Mouse (Mus musculus) bone marrow, adult 2 months (tissue): ENCODE data around the gene Fam71a. TPM values are rescaled to one million over a fixed set of nuclear protein-coding genes. Genes with fewer than 3 reads are reported as not detected.

ENCODE experiments used
- H3K27ac ChIP-seq: fragments of 200-500 bp; 2 replicates; pipeline ENCODE4 v1.5.1; 2012; ENCODE audit warnings: low read depth, mild to moderate bottlenecking, control low read depth, inconsistent platforms, low read length; ENCODE audit not compliant: control insufficient read depth, poor library complexity, insufficient read depth
- H3K4me1 ChIP-seq: fragments of 200-500 bp; 2 replicates; pipeline ENCODE4 v1.6.1; 2011; ENCODE audit warnings: low read length; ENCODE audit not compliant: control insufficient read depth, insufficient read depth
- H3K4me3 ChIP-seq: fragments of 200-500 bp; replicated peaks from 2 replicates; pipeline ENCODE3; 2011; ENCODE audit warnings: mild to moderate bottlenecking, low read depth, low read length, control low read depth; ENCODE audit not compliant: control insufficient read depth
- CTCF ChIP-seq: fragments of 200-500 bp; IDR thresholded peaks from 2 replicates; pipeline ENCODE4 v1.5.1; 2011; ENCODE audit warnings: low read length, control low read depth; ENCODE audit not compliant: control insufficient read depth, insufficient read depth
- POLR2A ChIP-seq: fragments of 200-500 bp; IDR thresholded peaks from 2 replicates; pipeline ENCODE4 v1.6.1; 2011; ENCODE audit warnings: low read depth, mild to moderate bottlenecking, control low read depth, low read length, borderline replicate concordance; ENCODE audit not compliant: control insufficient read depth
- WGBS: fragments of 180-500 bp; shearing (Covaris S2); methylation state at CpG from one replicate; pipeline ENCODE4 v1.1.7; 2018; 5-methylcytosine and 5-hydroxymethylcytosine counted together
- polyA plus RNA-seq: library from polyadenylated mRNA; stranded (reverse); fragments of >200 nt; gene quantifications from 2 replicates; pipeline ENCODE4 v1.2.4, GENCODE M21; 2011; ENCODE audit warnings: low replicate concordance; ENCODE audit not compliant: missing spikeins, insufficient read depth, insufficient read length

Fam71a gene
- polyA plus RNA-seq, 1 experiment = not detected

GRCm38 (mm10) chr1:191184066-191184815, 19.6 kb upstream of the Fam71a start:
- H3K4me1 ChIP-seq = peaks cover 1% of the 10 kb centered on the region; the same call in 1 of the 2 replicates
- TF ChIP-seq CTCF (no peak), POLR2A (no peak)
- H3K4me3 ChIP-seq = no peak overlapping the region
- WGBS = 4% methylated on average over 42 of the region's 42 CpGs
- no peak overlapping the region for H3K27ac ChIP-seq

GRCm38 (mm10) chr1:191183163-191184065, 18.8 kb upstream of the Fam71a start:
- under 1% methylated on average over 67 of the region's 67 CpGs for WGBS
- H3K27ac ChIP-seq = peak overlapping the region; percentile 28; the same call in 1 of the 2 replicates
- H3K4me1 ChIP-seq = peaks cover 1% of the 10 kb centered on the region; the same call in 1 of the 2 replicates
- peak overlapping the region; percentile 62 for H3K4me3 ChIP-seq
- TF ChIP-seq CTCF (no peak), POLR2A (peak; percentile 31; the same call in 1 of the 2 replicates)

GRCm38 (mm10) chr1:191182431-191183162, 18.0 kb upstream of the Fam71a start:
- TF ChIP-seq POLR2A (peak; percentile 47; the same call in 1 of the 2 replicates), CTCF (peak; percentile 46; the same call in 1 of the 2 replicates)
- WGBS = under 1% methylated on average over 61 of the region's 61 CpGs
- peaks cover 1% of the 10 kb centered on the region; the same call in 1 of the 2 replicates for H3K4me1 ChIP-seq
- H3K27ac ChIP-seq = peak overlapping the region; percentile 28
- H3K4me3 ChIP-seq = peak overlapping the region; percentile 62

- H3K4me3 ChIP-seq = no peak overlapping the region
- peaks cover 1% of the 10 kb centered on the region; the same call in 1 of the 2 replicates for H3K4me1 ChIP-seq
- TF ChIP-seq CTCF (no peak), POLR2A (no peak)
- no peak overlapping the region for H3K27ac ChIP-seq
- 34% methylated on average over 12 of the region's 12 CpGs for WGBS
Observed at GRCm38 (mm10) chr1:191181469-191182259, 17.0 kb upstream of the Fam71a start.

GRCm38 (mm10) chr1:191180397-191180796, 15.8 kb upstream of the Fam71a start:
- 14% methylated on average over 4 of the region's 4 CpGs for WGBS
- Histone ChIP-seq H3K27ac (no peak overlapping the region), H3K4me3 (no peak overlapping the region), H3K4me1 (peaks cover 1% of the 10 kb centered on the region; the same call in 1 of the 2 replicates)
- TF ChIP-seq POLR2A = no peak
- no peak for TF ChIP-seq CTCF

- H3K4me1 ChIP-seq = no peaks in the 10 kb centered on the region; the same call in 1 of the 2 replicates
- WGBS = 41% methylated on average over 2 of the region's 2 CpGs
- no peak overlapping the region for H3K27ac ChIP-seq
- no peak overlapping the region for H3K4me3 ChIP-seq
- no peak for TF ChIP-seq POLR2A
- TF ChIP-seq CTCF = no peak
Observed at GRCm38 (mm10) chr1:191179846-191180245, 15.2 kb upstream of the Fam71a start.

- Histone ChIP-seq H3K4me3 (no peak overlapping the region), H3K4me1 (no peaks in the 10 kb centered on the region; the same call in 1 of the 2 replicates), H3K27ac (no peak overlapping the region)
- TF ChIP-seq POLR2A = no peak
- TF ChIP-seq CTCF = no peak
- WGBS = 63% methylated on average over 15 of the region's 15 CpGs
Observed at GRCm38 (mm10) chr1:191178511-191179188, 14.0 kb upstream of the Fam71a start.
